Mouse (Mus musculus): Measurements from ENCODE around the gene Map3k1. TPM values are rescaled to one million over a fixed set of nuclear protein-coding genes. Genes with fewer than 3 reads are reported as not detected.
A peak's percentile ranks its signal among the peaks of the same experiment; 100 is the strongest.
"Not testable (repeated sequence)": the region's sequence is repeated elsewhere in the genome, so short reads cannot be mapped to it uniquely, and the experiment has no call there.

Gene Map3k1
- polyA plus RNA-seq, 1 experiment from 2014 or later = 12.2 TPM

DNA sequence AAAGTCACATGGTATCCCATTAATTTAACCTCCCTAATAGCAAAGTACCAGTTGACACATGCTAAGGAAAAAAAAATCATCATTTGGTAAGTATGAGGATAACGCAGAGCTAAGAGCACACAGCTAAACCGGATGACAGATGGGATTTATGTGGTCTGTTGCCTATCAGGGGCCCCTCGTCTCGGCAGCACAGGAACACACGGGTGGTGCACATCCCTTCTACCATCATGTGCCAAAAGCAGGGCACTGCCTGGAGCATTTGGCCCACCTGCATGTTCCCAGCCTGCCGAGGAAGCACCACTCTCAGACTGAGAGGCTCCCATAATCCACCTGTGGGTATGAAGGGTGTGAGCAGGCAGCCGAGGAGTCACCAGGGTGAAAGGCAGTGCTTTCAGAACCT lies 63.6 kb downstream of the Map3k1 start:
- Histone ChIP-seq H3K27me3 (replicated peaks) (no peaks in the 10 kb centered on the region), H3K4me1 (no peaks in the 10 kb centered on the region), H3K27ac (no peak overlapping the region), H3K9ac (no peak overlapping the region), H3K4me3 (no peak overlapping the region), H3K9me3 (no peaks in the 10 kb centered on the region), H3K36me3 (replicated peaks) (peaks cover 15% of the 10 kb centered on the region; the same call in 1 of the 2 replicates), H3K4me2 (no peak overlapping the region)
- ATAC-seq (replicated peaks) = no peak
- WGBS = 81% methylated on average over 7 of the region's 7 CpGs

DNA sequence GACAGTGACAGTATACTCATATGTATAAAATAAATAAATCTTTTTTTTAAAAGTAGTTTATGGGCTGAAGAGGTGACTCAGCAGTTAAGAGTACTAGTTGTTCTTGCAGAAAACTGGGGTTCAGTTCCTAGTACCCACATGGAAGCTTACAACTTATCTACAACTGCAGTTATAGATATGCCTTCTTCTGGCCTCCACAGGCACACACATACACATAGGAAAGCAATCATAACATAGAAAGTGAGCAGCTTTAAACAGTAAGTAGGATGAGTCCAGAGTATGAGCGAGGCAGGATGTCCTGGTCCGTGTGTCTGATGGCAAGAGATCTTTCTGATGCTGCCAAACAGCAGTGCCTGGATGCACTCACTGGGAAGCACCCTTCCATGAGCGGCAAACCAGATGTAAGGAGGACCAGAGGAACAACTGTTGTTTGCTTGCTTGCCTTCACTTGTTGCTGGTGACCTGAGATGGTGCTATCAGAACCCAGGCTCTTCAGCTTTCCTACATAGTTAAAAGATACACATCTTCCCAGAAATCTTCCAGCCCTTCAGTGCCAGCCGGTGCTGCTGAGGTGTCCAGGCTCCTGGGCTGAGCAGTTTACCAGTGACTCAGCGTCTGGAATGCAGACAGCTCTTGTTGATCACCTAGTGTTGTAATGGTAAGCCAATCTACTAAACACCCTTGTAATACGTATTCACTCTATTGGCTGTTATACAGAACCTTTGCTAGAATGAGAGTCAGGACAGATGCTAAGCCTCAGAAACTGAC lies 64.4 kb downstream of the Map3k1 start:
- peaks cover 12% of the 10 kb centered on the region; the same call in 1 of the 2 replicates for H3K36me3 ChIP-seq (replicated peaks)
- no peaks in the 10 kb centered on the region for H3K4me1 ChIP-seq
- no peaks in the 10 kb centered on the region for H3K27me3 ChIP-seq (replicated peaks)
- H3K9me3 ChIP-seq = no peaks in the 10 kb centered on the region
- H3K4me3 ChIP-seq = no peak overlapping the region
- H3K27ac ChIP-seq = no peak overlapping the region
- ATAC-seq (replicated peaks) = no peak
- WGBS = 87% methylated on average over 6 of the region's 6 CpGs
- no peak overlapping the region for H3K4me2 ChIP-seq
- H3K9ac ChIP-seq = no peak overlapping the region

DNA sequence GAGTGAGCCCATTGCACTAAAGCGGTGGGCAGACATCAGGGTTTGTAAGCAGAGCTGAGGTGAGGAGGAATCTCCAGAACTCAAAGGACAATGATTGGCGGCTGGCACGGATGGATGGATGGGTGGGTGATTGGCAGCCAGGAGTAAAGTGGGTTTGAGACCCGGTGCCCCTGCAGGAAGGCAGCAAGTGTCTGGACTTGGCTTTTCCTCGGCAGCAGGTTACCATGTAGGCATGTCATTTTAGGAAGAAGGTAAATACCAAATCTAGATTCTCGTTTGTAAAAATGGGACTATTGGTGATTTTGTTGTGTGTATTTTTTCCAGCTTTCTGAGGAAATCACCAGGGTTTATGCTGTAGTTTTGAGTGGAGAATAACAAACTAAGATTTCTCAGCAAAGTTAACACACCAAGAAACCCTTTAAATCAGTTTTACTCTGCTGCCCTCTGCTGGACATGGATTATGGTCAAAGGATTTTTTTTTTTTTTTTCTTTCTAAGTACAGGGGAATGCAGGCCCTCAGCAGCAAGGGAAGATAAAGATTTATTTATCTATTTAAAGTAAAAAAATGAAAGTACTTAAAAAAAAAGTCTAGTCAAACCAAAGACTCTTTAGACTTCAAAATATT lies 66.7 kb downstream of the Map3k1 start:
- H3K4me2 ChIP-seq = no peak overlapping the region
- WGBS = 65% methylated on average over 6 of the region's 6 CpGs
- ATAC-seq (replicated peaks) = no peak

DNA sequence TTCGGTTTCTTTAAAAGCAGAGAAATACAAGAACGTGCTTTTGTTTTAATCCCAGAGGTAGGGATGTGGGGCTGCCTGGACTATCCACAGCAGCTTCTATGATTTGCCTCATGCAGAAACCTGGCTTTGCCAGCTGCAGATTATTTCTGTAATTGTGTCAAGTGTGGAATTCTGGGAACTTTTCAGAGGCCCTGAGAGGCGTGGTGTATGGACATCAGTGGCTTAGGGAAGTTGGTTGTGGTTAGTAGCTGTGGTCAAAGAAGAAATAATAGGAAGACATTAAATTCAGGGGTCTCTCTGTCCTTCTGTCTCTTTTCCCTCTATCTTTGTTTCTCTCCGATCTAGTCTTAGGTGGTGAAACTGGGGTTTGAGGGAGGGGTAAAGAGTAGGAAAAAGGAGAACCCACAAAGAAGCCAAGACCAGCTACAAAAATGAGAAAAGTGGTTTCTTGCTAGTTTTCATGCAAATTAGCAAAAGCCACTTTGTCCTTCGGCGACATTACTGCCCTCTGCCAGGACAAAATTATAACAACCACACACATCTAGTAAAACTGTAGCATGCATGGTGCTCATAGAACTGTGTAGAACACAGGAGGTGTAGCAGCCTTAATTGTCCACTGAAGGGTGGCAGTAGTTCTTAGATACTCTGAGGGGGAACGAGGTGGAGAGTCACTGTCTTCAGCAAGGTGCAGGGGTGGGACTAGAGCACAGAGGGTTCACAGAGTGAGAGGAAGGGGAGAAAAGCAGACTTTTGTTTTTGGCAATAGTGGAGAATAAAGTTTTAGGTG lies 67.4 kb downstream of the Map3k1 start:
- Histone ChIP-seq H3K36me3 (replicated peaks) (no peaks in the 10 kb centered on the region), H3K27ac (no peak overlapping the region), H3K4me1 (no peaks in the 10 kb centered on the region), H3K9me3 (no peaks in the 10 kb centered on the region), H3K27me3 (replicated peaks) (no peaks in the 10 kb centered on the region), H3K4me2 (no peak overlapping the region), H3K9ac (no peak overlapping the region), H3K4me3 (no peak overlapping the region)
- 81% methylated on average over 7 of the region's 7 CpGs for WGBS
- ATAC-seq (replicated peaks) = no peak

More for the DNA sequence above, 66.7 kb downstream of the Map3k1 start:
- Histone ChIP-seq H3K36me3 (replicated peaks) (no peaks in the 10 kb centered on the region), H3K4me1 (no peaks in the 10 kb centered on the region), H3K27ac (no peak overlapping the region), H3K9me3 (no peaks in the 10 kb centered on the region), H3K27me3 (replicated peaks) (no peaks in the 10 kb centered on the region), H3K9ac (no peak overlapping the region), H3K4me3 (no peak overlapping the region)

DNA sequence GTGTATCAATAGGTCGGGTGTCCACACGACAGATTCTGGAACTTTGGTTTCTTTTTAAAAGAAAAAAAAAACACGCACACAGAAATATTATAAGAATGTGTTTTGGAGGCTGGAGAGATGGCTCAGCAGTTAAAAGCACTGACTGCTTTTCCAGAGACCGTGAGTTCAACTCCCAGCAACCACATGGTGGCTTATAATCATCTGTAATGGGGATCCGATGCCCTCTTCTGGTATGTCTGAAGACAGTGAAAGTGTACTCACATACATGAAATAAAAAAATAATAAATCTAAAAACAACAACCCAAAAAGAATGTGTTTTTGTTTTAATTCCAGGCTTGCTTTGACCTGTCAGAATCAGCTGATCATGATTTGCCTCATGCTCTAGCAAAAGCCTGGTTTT lies 81.9 kb downstream of the Map3k1 start:
- Histone ChIP-seq H3K4me1 (peaks cover 8% of the 10 kb centered on the region), H3K27me3 (replicated peaks) (no peaks in the 10 kb centered on the region; the same call in 1 of the 2 replicates), H3K36me3 (replicated peaks) (no peaks in the 10 kb centered on the region), H3K27ac (no peak overlapping the region), H3K9ac (no peak overlapping the region), H3K9me3 (peaks cover 4% of the 10 kb centered on the region; the same call in 1 of the 2 replicates), H3K4me2 (no peak overlapping the region), H3K4me3 (no peak overlapping the region)
- WGBS = 92% methylated on average over 5 of the region's 5 CpGs
- no peak for ATAC-seq (replicated peaks)

DNA sequence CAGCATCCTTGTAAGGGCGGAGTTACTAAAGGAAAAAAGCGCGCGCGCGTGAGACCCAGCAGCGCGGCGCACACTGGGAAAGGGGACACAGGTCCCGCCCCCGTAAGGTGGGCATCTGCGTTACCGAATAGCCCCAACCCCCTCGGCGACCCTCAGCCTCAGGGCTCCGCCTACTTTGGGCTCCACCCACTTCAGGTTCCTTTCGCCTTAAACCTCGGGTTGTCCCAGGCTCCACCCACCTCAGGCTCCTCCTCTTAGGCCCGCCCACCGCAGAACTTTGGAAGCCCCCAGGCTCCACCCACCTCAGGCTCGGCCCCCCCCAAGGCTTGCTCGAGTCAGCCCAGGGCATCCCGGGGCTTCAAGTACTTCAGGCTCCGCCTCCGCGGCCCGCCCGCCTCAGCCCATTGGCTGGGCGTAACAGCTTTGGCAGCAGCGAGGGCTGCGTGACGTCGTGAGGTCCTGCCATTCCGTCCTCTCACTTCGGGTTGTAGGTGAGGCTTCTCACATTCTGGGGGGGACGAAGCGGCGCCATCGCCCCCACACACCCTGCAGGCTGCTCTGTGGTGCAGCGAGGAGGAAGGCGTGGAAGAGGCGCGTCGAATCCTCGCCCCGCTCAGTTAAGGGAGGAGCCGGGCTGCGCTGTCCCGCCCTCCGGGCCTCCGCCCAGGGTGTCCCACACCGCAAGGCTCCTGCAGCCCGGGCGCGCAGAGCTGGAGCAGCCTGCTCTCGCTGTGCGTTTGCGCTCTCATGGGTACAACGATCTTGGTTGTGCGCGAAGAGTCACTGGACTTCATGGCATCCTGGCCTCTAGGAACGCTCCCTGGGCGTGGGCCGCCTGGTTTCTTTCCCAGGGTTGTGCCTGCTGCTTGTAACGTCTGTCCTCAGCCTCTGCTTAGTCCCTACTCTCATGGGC lies 83.4 kb downstream of the Map3k1 start:
- ATAC-seq (replicated peaks) = peak; percentile 100
- Histone ChIP-seq H3K27ac (peak overlapping the region; percentile 62), H3K9me3 (peaks cover 4% of the 10 kb centered on the region; the same call in 1 of the 2 replicates)

DNA sequence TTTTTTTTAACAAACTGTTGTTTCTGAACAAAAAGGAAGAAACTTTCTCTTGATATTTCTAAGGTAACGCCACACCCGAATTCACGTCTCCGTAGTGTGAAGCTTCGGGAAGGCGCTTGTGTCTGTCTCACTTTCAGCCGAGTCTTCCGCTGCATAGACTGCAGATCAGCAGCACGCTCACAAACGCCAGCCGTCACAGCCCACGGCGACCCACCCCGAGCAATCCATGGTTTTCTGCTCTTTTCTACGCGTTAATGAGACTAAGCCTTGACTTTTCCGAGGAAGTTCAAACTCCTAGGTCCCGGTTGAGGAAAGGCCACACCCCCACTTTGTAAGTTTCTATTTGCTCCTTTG lies 84.0 kb downstream of the Map3k1 start:
- Histone ChIP-seq H3K4me2 (peak overlapping the region; percentile 64), H3K27ac (no peak overlapping the region), H3K4me1 (peaks cover 8% of the 10 kb centered on the region), H3K9ac (peak overlapping the region; percentile 26; the same call in 1 of the 2 replicates), H3K36me3 (replicated peaks) (no peaks in the 10 kb centered on the region), H3K4me3 (peak overlapping the region; percentile 60), H3K9me3 (peaks cover 4% of the 10 kb centered on the region; the same call in 1 of the 2 replicates), H3K27me3 (replicated peaks) (no peaks in the 10 kb centered on the region; the same call in 1 of the 2 replicates)
- ATAC-seq (replicated peaks) = peak; percentile 52; the same call in 1 of the 2 replicates
- WGBS = under 1% methylated on average over 18 of the region's 18 CpGs

More for the DNA sequence above, 83.4 kb downstream of the Map3k1 start:
- WGBS = under 1% methylated on average over 65 of the region's 65 CpGs
- H3K36me3 ChIP-seq (replicated peaks) = no peaks in the 10 kb centered on the region
- no peaks in the 10 kb centered on the region; the same call in 1 of the 2 replicates for H3K27me3 ChIP-seq (replicated peaks)
- peaks cover 8% of the 10 kb centered on the region for H3K4me1 ChIP-seq
- peak overlapping the region; percentile 60 for H3K4me3 ChIP-seq
- H3K9ac ChIP-seq = peak overlapping the region; percentile 46
- peak overlapping the region; percentile 64 for H3K4me2 ChIP-seq

DNA sequence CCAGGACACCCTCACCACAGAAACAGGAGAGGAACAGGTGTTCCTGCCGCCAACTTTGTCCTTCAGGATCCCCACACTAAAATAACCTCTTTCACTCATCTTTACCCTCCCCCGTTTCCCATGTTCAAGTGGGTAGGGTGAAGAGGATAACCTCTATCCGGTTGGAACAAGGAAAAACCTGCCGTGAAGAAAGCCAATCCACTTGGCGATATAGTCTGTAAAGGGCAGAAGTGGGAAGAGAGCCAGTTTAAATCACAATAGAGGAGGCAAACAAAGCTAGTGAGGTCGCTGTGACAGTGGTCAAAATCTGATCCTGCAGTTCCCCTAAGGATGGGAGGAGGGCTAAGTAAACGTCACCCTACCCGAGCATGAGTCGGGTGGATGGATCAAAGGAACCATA lies 89.1 kb downstream of the Map3k1 start:
- Histone ChIP-seq H3K27ac (no peak overlapping the region), H3K36me3 (replicated peaks) (peaks cover 2% of the 10 kb centered on the region; the same call in 1 of the 2 replicates), H3K4me1 (peaks cover 5% of the 10 kb centered on the region; the same call in 1 of the 2 replicates), H3K4me2 (no peak overlapping the region), H3K9ac (no peak overlapping the region), H3K4me3 (no peak overlapping the region), H3K9me3 (no peaks in the 10 kb centered on the region), H3K27me3 (replicated peaks) (no peaks in the 10 kb centered on the region; the same call in 1 of the 2 replicates)
- 65% methylated on average over 9 of the region's 9 CpGs for WGBS
- no peak for ATAC-seq (replicated peaks)

DNA sequence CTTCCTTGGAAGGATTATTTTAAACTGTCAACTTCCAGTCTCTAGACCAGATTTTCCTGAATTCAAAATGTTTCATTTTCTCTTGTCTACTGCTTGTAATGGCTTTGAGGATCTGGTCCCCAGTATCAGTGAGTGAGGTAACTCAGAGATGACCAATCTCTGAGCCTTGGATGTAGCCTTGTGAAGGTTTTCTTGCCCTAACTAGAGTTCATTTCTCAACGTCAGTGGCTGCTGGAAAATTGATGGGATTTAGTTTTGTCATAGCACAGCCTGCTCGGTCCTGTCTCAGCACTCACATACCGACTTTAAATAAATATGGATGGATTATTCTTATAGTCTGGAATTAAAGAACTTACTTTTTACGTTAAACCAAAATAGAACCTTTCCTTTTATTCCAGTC lies 98.3 kb downstream of the Map3k1 start:
- Histone ChIP-seq H3K27ac (no peak overlapping the region), H3K4me3 (no peak overlapping the region), H3K36me3 (replicated peaks) (peaks cover 70% of the 10 kb centered on the region), H3K4me2 (no peak overlapping the region), H3K4me1 (no peaks in the 10 kb centered on the region), H3K27me3 (replicated peaks) (no peaks in the 10 kb centered on the region), H3K9me3 (no peaks in the 10 kb centered on the region), H3K9ac (no peak overlapping the region)
- WGBS = 90% methylated on average over 4 of the region's 4 CpGs
- ATAC-seq (replicated peaks) = no peak

DNA sequence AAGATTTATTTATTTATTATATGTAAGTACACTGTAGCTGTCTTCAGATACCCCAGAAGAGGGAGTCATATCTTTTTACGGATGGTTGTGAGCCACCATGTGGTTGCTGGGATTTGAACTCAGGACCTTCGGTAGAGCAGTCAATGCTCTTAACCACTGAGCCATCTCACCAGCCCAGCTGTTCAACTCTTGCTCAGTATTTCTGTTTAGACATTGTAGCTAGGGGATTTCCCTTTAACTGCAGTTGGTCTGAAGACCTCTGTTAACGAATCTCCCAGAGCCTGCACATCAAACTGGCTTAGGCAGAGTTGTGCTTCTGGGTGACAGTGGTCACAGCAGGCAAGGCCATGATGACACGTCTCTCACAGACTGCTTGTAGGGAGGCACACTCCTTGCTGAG lies 104.8 kb downstream of the Map3k1 start:
- not testable (repeated sequence) for H3K9ac ChIP-seq; H3K4me1 ChIP-seq; H3K27me3 ChIP-seq (replicated peaks); ATAC-seq (replicated peaks); H3K4me3 ChIP-seq; H3K4me2 ChIP-seq; H3K27ac ChIP-seq; H3K9me3 ChIP-seq
- peaks cover 39% of the 10 kb centered on the region for H3K36me3 ChIP-seq (replicated peaks)
- WGBS = 87% methylated on average over 4 of the region's 4 CpGs

DNA sequence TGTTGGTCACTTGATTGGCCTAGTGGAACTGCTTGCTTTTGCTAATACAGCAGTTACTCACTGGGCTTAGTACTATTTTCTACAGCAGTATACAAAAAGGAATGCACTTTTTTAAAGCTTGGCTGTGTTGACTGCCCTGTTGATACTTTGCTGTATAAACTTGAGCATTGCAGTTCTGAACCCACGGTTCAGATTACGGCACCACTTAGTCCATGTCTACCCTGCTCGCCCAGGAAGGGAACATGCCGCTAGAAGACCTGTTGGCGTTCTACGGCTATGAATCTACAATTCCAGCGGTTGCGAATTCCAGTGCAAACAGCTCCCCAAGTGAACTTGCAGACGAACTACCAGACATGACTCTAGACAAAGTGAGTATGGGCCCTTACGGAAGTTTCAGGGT lies 105.4 kb downstream of the Map3k1 start:
- no peak overlapping the region for H3K27ac ChIP-seq
- 98% methylated on average over 10 of the region's 10 CpGs for WGBS
- ATAC-seq (replicated peaks) = no peak
- H3K9ac ChIP-seq = no peak overlapping the region
- peaks cover 36% of the 10 kb centered on the region for H3K36me3 ChIP-seq (replicated peaks)
- H3K4me2 ChIP-seq = no peak overlapping the region
- H3K27me3 ChIP-seq (replicated peaks) = no peaks in the 10 kb centered on the region
- H3K4me1 ChIP-seq = no peaks in the 10 kb centered on the region
- no peaks in the 10 kb centered on the region for H3K9me3 ChIP-seq
- no peak overlapping the region for H3K4me3 ChIP-seq

Data from midbrain, embryonic 15.5 days (tissue).